Mouse (Mus musculus): ENCODE results near the gene Ptgdr2. TPM values are rescaled to one million over a fixed set of nuclear protein-coding genes. Genes with fewer than 3 reads are reported as not detected.

The Ptgdr2 gene
- under 1 TPM in 3 of 4 experiments, not detected in 1; 0.09 to 0.27 (median 0.24) TPM for total RNA-seq (2022)

GRCm38 (mm10) chr19:10937110-10937563, at the start of gene Ptgdr2:
Gene Ptgdr2, plus strand, starts transcription at chr19:10937160.
- DNase-seq = no peak

GRCm38 (mm10) chr19:10892201-10892600, 44.8 kb upstream of the Ptgdr2 start:
- DNase-seq = no peak

- DNase-seq = peak; percentile 97
Measured at GRCm38 (mm10) chr19:10895016-10895528, 41.9 kb upstream of the Ptgdr2 start, which contains the start of gene Prpf19. Gene Prpf19, plus strand, starts transcription at chr19:10895231.

- DNase-seq = no peak
Measured at GRCm38 (mm10) chr19:10895708-10896107, 41.3 kb upstream of the Ptgdr2 start.

GRCm38 (mm10) chr19:10896849-10897248, 40.1 kb upstream of the Ptgdr2 start:
- no peak for DNase-seq

GRCm38 (mm10) chr19:10897491-10897890, 39.5 kb upstream of the Ptgdr2 start:
- no peak for DNase-seq

- DNase-seq = no peak
Measured at GRCm38 (mm10) chr19:10900315-10900714, 36.6 kb upstream of the Ptgdr2 start.

GRCm38 (mm10) chr19:10901046-10901445, 35.9 kb upstream of the Ptgdr2 start:
- no peak for DNase-seq

- no peak for DNase-seq
Measured at GRCm38 (mm10) chr19:10904512-10904911, 32.4 kb upstream of the Ptgdr2 start.

- peak; percentile 87 for DNase-seq
Measured at GRCm38 (mm10) chr19:10904927-10905727, 31.8 kb upstream of the Ptgdr2 start.

- no peak for DNase-seq
Measured at GRCm38 (mm10) chr19:10905728-10906000, 31.3 kb upstream of the Ptgdr2 start.

GRCm38 (mm10) chr19:10907891-10908290, 29.1 kb upstream of the Ptgdr2 start:
- no peak for DNase-seq

GRCm38 (mm10) chr19:10909087-10909721, 27.8 kb upstream of the Ptgdr2 start:
- no peak for DNase-seq

GRCm38 (mm10) chr19:10914291-10914690, 22.7 kb upstream of the Ptgdr2 start:
- DNase-seq = no peak

- DNase-seq = no peak
Measured at GRCm38 (mm10) chr19:10914870-10915269, 22.1 kb upstream of the Ptgdr2 start.

- no peak for DNase-seq
Measured at GRCm38 (mm10) chr19:10916506-10916905, 20.5 kb upstream of the Ptgdr2 start.

- no peak for DNase-seq
Measured at GRCm38 (mm10) chr19:10918321-10918991, 18.5 kb upstream of the Ptgdr2 start.

- no peak for DNase-seq
Measured at GRCm38 (mm10) chr19:10920532-10920931, 16.4 kb upstream of the Ptgdr2 start, which contains the start of gene Zp1. Gene Zp1, minus strand, starts transcription at chr19:10920632.

- no peak for DNase-seq
Measured at GRCm38 (mm10) chr19:10921058-10921457, 15.9 kb upstream of the Ptgdr2 start.

GRCm38 (mm10) chr19:10924220-10924619, 12.7 kb upstream of the Ptgdr2 start:
- DNase-seq = no peak

GRCm38 (mm10) chr19:10926123-10926621, 10.8 kb upstream of the Ptgdr2 start:
- no peak for DNase-seq

GRCm38 (mm10) chr19:10926666-10927065, 10.3 kb upstream of the Ptgdr2 start:
- DNase-seq = no peak

- no peak for DNase-seq
Measured at GRCm38 (mm10) chr19:10930641-10931040, 6.3 kb upstream of the Ptgdr2 start.
